Mouse (Mus musculus) thymus, postnatal 14 days (tissue): ENCODE results near the gene Nfkbia.

ENCODE experiments used
- DNase-seq: peaks from one replicate; pipeline ENCODE4 v3.0.0; 2021

The Nfkbia gene

DNA sequence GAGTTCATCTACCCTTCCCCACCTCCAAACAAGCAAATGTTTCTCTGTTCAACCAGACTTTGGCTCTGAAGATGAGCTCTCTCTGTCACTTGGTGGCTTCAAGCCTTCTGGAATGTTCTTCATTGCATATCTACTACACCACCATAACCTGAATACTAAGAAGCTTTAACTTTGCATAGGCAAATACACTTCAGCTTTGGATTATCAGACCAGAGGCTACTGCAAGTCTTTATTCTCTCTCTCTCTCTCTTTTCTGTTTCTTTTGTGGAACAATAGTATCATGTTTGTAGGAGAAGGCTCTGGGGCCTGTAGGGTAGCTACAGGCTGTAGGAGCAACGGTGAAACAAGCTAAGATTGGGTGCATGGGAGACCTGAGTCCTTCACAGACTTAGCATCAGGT lies 50.2 kb downstream of the Nfkbia start:
- no peak for DNase-seq

DNA sequence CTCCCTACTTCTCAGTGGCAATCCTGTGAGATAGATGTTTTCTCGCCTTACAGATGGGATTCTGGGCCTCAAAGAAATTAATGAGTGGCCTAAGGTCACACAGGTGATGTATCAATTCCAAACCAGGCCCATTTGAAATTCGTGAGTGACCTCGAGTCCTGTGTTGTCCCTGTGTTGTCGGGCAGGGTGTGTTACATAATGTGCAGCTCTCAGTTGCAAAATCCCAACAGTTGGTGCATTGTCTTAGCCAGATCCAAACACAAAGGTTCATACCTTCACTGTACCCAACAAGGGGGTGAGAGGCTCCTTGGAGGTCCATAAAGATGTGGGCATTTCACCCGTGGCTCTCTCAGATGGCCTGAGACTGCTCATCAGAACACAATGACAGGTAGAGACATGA lies 52.0 kb downstream of the Nfkbia start:
- DNase-seq = no peak
